Mouse (Mus musculus): ENCODE results near the gene Tdgf1. TPM values are rescaled to one million over a fixed set of nuclear protein-coding genes. Genes with fewer than 3 reads are reported as not detected.

Tdgf1 gene
- polyA plus RNA-seq, 1 experiment from 2014 or later: not detected

DNA sequence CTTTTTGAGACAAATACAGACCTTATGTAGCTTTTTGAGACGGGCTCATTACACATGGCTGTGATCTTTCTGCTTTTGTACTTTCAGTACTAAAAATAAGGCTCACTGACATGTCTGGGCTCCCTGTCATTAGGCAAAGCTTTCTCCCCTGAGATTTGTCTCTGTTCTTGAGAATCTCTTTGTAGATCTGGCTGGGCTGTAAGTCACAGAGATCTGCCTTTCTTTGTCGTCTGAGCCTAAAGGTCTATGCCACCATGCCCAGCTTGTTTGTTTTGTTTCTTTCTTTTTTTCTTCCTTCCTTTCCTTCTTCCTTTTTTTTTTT, 19.9 kb upstream of the Tdgf1 start:
- no peaks in the 10 kb centered on the region for H3K9me3 ChIP-seq
- no peak overlapping the region for H3K9ac ChIP-seq
- H3K36me3 ChIP-seq: no peaks in the 10 kb centered on the region
- no peaks in the 10 kb centered on the region for H3K27me3 ChIP-seq (replicated peaks)
- WGBS: 62% methylated on average over 2 of the region's 2 CpGs
- H3K4me1 ChIP-seq: no peaks in the 10 kb centered on the region
- no peak overlapping the region for H3K4me3 ChIP-seq (replicated peaks)
- H3K27ac ChIP-seq: no peak overlapping the region
- no peak overlapping the region for H3K4me2 ChIP-seq
- ATAC-seq (ENCODE audit: insufficient read depth, low FRiP score, low read depth): no peak

DNA sequence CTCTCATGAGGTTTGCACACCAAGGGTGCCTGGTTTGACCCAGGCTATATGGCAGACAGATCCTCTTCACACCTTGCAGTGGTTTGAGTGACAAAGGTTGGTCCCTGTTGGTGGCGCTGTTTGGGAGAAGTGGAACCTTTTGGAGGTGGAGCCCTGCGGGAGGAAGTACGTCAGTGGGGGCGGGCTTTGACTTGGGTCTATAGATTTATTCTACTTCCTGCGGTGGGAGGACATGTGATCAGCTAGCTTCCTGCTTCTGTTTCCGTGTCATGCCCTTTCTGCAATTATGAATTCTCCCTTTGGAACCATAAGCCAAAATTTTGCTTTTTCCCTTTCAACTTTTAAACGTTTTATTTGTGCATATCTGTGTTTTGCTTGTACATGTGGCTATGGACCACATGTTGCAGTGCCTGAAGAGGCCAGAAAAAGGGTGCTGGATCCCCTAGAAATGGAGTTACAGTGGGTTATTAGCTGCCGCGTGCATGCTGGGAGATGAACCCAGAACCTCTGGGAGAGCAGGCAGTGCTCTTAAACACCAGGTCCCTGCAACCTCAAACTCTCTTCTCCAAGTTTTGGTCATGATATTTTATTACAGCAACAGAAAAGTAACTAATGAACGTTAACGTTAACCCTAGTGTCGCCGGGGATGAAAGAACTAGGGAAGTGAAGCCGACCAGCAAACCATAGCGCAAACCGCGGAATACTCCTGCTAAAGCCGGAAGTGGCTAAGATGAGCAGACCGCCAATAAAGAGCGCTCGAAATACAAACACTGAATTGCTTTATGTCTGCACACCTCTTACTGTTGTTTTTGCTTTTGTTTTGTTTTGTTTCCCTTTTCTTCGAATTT, 19.3 kb upstream of the Tdgf1 start:
- Histone ChIP-seq H3K27ac (no peak overlapping the region), H3K36me3 (no peaks in the 10 kb centered on the region), H3K4me1 (no peaks in the 10 kb centered on the region), H3K4me3 (replicated peaks) (no peak overlapping the region), H3K9me3 (no peaks in the 10 kb centered on the region), H3K4me2 (no peak overlapping the region), H3K27me3 (replicated peaks) (no peaks in the 10 kb centered on the region), H3K9ac (no peak overlapping the region)
- WGBS: 89% methylated on average over 22 of the region's 22 CpGs
- no peak for ATAC-seq (ENCODE audit: insufficient read depth, low FRiP score, low read depth)

DNA sequence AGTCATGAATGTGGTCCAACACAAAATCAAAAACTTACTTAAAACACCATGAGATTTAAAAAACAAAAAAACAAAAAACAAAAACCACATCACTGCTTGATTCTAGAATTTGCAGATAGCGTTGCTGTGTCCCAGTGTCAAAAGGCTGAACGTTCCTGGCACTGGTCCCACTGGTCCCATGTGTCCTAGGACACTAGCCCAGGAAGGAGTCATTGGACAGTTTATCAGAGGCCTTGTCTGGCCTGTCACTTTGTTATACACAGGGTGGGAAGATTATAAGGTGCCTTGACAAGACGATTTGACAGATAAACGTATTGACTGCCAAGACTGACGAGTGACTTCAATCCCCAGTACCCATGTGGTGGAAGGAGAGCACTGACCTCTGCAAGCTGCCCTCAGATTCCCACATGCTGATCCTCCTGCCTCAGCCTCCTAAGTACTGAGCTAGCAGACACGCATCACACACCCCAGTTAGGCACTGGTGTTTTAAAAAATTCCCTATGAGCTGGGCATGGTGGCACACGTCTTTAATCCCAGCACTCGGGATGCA, 17.7 kb upstream of the Tdgf1 start:
- 84% methylated on average over 8 of the region's 8 CpGs for WGBS
- no peak for ATAC-seq (ENCODE audit: insufficient read depth, low FRiP score, low read depth)
- no peak overlapping the region for H3K27ac ChIP-seq
- H3K4me3 ChIP-seq (replicated peaks): no peak overlapping the region
- H3K9ac ChIP-seq: no peak overlapping the region
- H3K9me3 ChIP-seq: no peaks in the 10 kb centered on the region
- no peaks in the 10 kb centered on the region for H3K4me1 ChIP-seq
- no peaks in the 10 kb centered on the region for H3K27me3 ChIP-seq (replicated peaks)
- no peak overlapping the region for H3K4me2 ChIP-seq
- no peaks in the 10 kb centered on the region for H3K36me3 ChIP-seq

DNA sequence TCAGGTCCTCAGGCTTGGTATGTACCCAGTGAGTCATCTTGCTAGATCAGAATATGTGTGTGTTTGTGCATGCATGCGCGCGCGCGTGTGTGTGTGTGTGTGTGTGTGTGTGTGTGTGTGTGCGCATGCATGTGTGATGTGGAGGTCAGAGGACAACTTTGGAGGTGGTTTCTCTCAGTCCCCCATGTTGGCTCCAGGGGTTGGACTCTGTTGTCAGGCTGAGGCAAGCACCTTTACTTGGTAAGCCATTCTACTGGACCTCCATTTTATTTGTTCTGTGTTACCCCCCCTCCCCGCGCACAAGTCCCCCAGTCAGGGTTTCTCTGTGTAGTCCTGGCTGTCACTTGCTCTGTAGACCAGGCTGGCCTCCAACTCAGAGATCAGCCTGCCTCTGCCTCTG, 15.4 kb upstream of the Tdgf1 start:
- 97% methylated on average over 8 of the region's 8 CpGs for WGBS
- no peak for ATAC-seq (ENCODE audit: insufficient read depth, low FRiP score, low read depth)
- no peak overlapping the region for H3K9ac ChIP-seq
- H3K36me3 ChIP-seq: no peaks in the 10 kb centered on the region
- H3K9me3 ChIP-seq: no peaks in the 10 kb centered on the region
- no peak overlapping the region for H3K27ac ChIP-seq
- H3K4me3 ChIP-seq (replicated peaks): no peak overlapping the region
- H3K4me1 ChIP-seq: no peaks in the 10 kb centered on the region
- no peak overlapping the region for H3K4me2 ChIP-seq
- no peaks in the 10 kb centered on the region for H3K27me3 ChIP-seq (replicated peaks)

DNA sequence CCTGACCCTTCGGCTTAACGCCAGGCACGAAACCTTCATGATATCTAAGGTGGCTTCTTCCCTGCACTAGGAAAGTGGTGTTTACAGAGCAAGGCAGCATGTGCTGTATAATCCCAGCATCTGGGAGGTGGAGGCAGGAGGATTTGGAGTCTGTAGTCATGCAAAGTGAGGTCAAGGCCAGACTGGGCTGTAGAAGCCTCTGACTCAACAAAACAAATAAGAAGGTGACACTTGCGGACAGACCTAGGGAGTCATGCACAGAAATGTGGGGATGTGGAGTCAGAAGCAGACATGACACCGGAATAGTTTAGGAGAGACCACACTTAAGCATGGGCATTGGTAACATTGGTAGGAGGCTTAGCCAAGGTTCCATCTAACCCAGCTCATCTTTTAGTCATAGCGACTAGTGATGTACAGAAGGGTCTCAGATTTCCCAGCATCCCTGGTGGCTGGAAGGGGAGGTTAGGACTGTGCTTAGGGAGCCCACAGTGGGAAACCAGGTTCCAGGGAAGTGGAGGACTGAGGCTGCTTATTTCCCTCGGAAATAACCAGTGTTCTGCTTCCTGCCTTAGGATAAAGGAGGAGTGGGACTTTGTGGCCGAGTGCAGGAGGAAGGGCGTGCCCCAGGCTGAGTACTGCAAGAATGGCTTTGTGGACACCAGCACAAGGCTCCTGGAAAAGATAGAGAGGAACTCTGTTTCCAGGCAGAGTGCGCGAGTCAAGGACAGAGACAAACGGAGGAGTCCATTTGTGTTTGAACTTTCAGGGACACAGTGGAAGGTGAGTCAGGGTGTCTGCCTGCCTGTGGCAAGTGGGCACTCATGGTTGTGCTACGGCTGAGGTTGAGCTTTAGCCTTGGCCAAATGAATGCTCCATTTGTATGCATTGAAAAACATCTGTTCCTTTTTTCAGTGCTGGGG, 14.5 kb upstream of the Tdgf1 start:
- no peak overlapping the region for H3K4me3 ChIP-seq (replicated peaks)
- H3K9ac ChIP-seq: no peak overlapping the region
- no peak overlapping the region for H3K4me2 ChIP-seq
- no peak overlapping the region for H3K27ac ChIP-seq
- 81% methylated on average over 13 of the region's 13 CpGs for whole genome bisulfite sequencing
- no peaks in the 10 kb centered on the region for H3K36me3 ChIP-seq
- no peaks in the 10 kb centered on the region for H3K27me3 ChIP-seq (replicated peaks)
- ATAC-seq (ENCODE audit: insufficient read depth, low FRiP score, low read depth): no peak
- no peaks in the 10 kb centered on the region for H3K9me3 ChIP-seq
- no peaks in the 10 kb centered on the region for H3K4me1 ChIP-seq

DNA sequence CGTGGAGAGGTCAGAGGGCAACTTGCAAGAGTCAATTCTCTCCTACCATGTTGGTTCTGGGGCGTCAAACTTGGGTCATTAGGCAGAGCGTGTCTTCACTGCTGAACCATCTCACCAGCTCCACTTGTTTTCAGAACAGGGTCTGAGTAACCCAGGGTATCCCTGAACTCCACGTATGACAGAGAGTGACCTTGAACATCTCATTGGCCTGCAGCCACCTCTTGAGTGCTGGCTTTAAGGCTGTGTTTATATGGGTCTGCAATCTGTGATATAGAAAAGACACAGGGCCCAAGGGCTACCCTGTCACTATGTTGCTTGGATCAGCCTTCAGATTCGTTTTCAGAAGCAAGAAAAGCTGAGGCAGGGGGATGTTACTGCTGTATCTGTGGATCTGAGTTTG, 13.7 kb upstream of the Tdgf1 start:
- no peak for ATAC-seq (ENCODE audit: insufficient read depth, low FRiP score, low read depth)
- H3K27ac ChIP-seq: no peak overlapping the region
- no peak overlapping the region for H3K4me3 ChIP-seq (replicated peaks)
- H3K9ac ChIP-seq: no peak overlapping the region
- H3K27me3 ChIP-seq (replicated peaks): no peaks in the 10 kb centered on the region
- H3K9me3 ChIP-seq: no peaks in the 10 kb centered on the region
- no peak overlapping the region for H3K4me2 ChIP-seq
- H3K36me3 ChIP-seq: no peaks in the 10 kb centered on the region
- no peaks in the 10 kb centered on the region for H3K4me1 ChIP-seq
- WGBS: 75% methylated on average over 5 of the region's 5 CpGs

DNA sequence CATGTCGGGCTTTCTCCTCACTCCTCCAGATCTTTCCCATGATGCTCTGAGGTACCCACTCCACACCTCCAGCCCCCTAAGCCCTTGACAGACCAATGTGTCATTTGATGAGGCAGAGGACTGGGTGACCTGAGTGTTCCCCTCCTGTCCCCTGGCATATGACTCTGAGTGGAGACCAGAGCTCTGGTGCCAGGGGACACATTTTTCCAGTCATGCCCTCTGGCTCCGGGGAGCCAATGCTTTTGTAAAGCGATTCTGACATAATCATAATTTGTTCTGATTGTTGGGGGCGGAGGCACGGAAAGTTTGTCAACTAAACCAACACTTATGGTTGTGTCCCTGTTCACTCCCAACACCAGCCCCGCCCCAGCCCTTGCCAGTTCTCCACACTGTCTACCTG, 10.0 kb upstream of the Tdgf1 start:
- Histone ChIP-seq H3K4me1 (0 out of 2 replicates have a peak, but pooled peaks cover 6% of the 10 kb centered on the region), H3K27ac (no peak overlapping the region), H3K4me2 (no peak overlapping the region), H3K4me3 (replicated peaks) (no peak overlapping the region), H3K27me3 (replicated peaks) (peaks cover 13% of the 10 kb centered on the region; the same call in 1 of the 2 replicates), H3K9me3 (no peaks in the 10 kb centered on the region), H3K36me3 (no peaks in the 10 kb centered on the region), H3K9ac (no peak overlapping the region)
- WGBS: 88% methylated on average over 6 of the region's 6 CpGs
- ATAC-seq (ENCODE audit: insufficient read depth, low FRiP score, low read depth): no peak

DNA sequence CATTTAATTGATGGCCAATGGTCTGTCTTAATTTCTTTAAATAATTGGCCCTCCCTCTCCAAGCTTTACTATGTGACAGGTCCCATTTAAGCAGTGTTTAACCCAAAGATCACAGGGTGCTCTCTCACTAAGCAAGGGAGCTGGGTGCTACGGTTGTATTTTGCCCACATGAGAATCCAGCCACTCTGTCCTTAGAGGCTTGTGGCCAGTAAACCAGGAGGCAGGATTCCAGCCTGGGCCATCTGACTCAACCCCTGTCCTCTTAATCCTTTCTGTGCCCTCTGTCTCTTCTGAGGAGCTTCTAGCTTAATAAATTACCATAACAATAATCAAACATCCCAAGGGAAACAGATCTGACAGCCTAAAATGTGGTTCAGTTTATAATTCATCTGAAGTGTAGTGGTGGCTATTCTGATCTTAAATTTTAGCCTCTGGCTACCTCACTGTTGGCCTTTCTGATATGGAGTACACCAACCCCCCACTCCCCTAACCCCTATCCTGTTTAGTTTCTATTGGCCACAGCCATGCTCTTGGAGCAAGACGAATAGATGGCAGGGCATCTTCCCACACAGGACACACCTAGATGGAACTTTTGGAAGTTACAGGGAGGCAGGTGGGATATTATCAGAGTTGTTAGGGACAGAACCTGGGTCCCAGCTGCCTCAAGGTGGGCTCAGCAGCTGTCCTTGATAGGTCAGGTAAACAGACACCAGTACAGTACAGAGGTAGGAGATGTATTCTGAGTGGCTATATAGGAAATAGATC, 8.9 kb upstream of the Tdgf1 start:
- 36% methylated on average over 2 of the region's 2 CpGs for WGBS
- H3K4me3 ChIP-seq (replicated peaks): no peak overlapping the region
- no peak overlapping the region for H3K9ac ChIP-seq
- no peak overlapping the region for H3K27ac ChIP-seq
- 0 out of 2 replicates have a peak, but pooled peaks cover 6% of the 10 kb centered on the region for H3K4me1 ChIP-seq
- no peak for ATAC-seq (ENCODE audit: insufficient read depth, low FRiP score, low read depth)
- no peak overlapping the region for H3K4me2 ChIP-seq
- peaks cover 13% of the 10 kb centered on the region; the same call in 1 of the 2 replicates for H3K27me3 ChIP-seq (replicated peaks)
- no peaks in the 10 kb centered on the region for H3K36me3 ChIP-seq
- no peaks in the 10 kb centered on the region for H3K9me3 ChIP-seq

DNA sequence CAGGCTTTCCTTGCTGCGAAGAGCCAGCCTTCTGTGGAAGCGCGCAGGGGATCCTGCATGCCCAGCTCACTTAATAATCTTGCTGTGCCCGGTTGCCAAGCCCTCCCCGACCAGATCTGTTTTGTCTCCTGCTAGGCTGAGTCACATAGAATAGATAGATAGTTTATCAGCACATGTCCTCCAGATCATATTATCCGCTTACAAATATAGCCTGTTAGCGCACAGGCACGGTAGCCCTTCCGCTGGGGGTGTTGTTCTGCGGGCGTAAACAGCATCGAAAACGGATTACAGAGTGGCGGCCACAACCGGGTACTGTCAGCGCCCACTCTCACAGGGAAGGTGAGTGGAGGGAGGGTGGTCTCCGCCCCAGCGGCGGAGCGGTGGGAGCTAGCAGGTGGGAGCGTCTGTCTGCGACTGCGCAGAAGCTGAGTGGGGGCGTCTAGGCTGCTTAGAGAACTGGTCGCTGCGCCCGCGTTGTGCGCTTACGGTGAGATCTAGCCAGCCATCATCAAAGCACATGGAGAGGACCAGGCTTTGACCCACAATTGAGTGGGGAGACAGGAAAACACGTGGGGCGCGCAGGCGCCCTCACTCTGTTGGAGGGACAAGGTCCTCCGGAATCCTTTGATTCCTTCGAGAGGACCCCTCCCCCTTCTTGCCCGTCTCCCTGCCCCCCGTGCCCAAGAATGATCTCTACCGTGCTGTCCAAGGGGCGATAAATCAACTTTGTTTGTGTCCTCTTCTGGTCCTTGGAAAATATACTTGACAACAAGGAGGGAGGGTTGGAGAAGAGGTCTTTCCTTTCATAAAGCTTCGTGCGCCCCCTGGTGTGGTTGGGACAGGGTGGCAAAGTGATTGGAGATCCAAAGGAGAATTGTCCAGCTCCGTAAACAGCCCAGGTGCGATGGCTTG, 7.8 kb upstream of the Tdgf1 start:
- ATAC-seq (ENCODE audit: insufficient read depth, low FRiP score, low read depth): peak; percentile 35; the same call in 1 of the 2 replicates
- Histone ChIP-seq H3K36me3 (no peaks in the 10 kb centered on the region), H3K4me3 (replicated peaks) (peak overlapping the region; percentile 47), H3K4me1 (0 out of 2 replicates have a peak, but pooled peaks cover 6% of the 10 kb centered on the region), H3K9me3 (no peaks in the 10 kb centered on the region), H3K27me3 (replicated peaks) (peaks cover 13% of the 10 kb centered on the region; the same call in 1 of the 2 replicates), H3K27ac (no peak overlapping the region), H3K4me2 (peak overlapping the region; percentile 84), H3K9ac (no peak overlapping the region)
- WGBS: 1% methylated on average over 44 of the region's 44 CpGs

DNA sequence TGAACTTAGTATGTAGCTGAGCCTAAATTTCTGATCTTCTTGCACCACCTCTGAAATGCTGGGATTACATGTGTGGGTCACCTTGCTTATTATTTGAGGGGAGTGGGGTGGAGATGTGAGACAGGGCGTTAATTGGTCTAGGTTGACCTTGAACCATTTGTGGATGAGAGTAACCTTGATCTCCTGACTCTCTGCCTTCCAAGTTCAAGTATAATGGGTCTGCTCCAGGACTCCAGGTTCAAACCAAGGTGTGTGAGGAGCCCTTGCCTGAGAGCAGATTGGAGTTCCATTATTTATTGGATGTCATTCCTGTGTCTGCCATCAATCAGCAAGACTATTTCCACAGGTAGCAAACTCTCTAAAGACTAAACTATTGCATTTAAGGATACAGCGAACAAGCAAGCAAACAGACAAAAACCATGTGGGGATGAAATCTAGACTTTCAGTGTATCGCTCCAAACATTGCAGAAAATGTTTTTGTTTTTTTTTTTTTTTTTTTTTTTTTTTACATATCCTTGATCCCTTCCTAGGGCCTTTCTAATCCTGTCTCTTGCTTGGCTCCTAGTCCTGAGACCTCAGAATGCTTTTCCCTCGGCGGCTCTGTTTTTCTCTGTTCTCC, 7.1 kb upstream of the Tdgf1 start:
- H3K4me2 ChIP-seq: peak overlapping the region; percentile 84
- WGBS: 40% methylated on average over 5 of the region's 5 CpGs
- H3K9ac ChIP-seq: no peak overlapping the region
- H3K27ac ChIP-seq: no peak overlapping the region
- peak overlapping the region; percentile 47; the same call in 1 of the 2 replicates for H3K4me3 ChIP-seq (replicated peaks)
- 0 out of 2 replicates have a peak, but pooled peaks cover 6% of the 10 kb centered on the region for H3K4me1 ChIP-seq
- H3K27me3 ChIP-seq (replicated peaks): peaks cover 14% of the 10 kb centered on the region; the same call in 1 of the 2 replicates
- no peaks in the 10 kb centered on the region for H3K36me3 ChIP-seq
- no peak for ATAC-seq (ENCODE audit: insufficient read depth, low FRiP score, low read depth)
- no peaks in the 10 kb centered on the region for H3K9me3 ChIP-seq
